Mouse (Mus musculus) brain, embryonic 14.5 days (tissue): ENCODE measurements at regions not wholly inside any gene's neighbourhood (a gene's known extent, or its start where the extent isn't known, plus 50 kb on each side); places are given as distances from the start of the nearest gene placed in this dataset.

Source experiments
- CTCF ChIP-seq: fragments of 200-500 bp; IDR thresholded peaks from 2 replicates; pipeline ENCODE4 v1.5.1; 2012; ENCODE audit warnings: inconsistent platforms, mild to moderate bottlenecking, moderate library complexity, borderline replicate concordance; ENCODE audit not compliant: insufficient read depth, insufficient read length; ENCODE audit errors: extremely low read depth
- POLR2A ChIP-seq: fragments of 200-500 bp; IDR thresholded peaks from 2 replicates; pipeline ENCODE4 v1.6.1; 2012; ENCODE audit warnings: mild to moderate bottlenecking, inconsistent platforms, borderline replicate concordance; ENCODE audit not compliant: poor library complexity, insufficient read depth, insufficient read length, severe bottlenecking; ENCODE audit errors: extremely low read depth

DNA sequence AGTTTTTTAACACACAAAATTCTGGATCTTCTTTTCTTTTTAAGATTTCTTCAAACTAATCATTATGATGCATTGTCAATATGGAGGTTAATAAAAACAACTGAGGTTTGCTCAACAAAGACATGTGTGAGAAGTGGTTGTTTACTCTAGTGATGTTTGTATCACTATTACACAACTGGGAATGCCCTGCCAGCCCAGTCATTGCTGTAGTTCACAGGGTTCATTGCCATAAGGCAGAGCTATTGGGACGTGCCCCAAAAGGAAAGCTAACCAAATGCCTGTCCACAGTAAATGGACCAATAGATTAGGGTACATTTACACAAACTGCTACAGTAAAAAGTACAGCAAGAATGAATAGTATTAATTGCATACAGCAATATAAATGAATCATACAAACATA, 84.9 kb downstream of the Mrpl39 start:
- TF ChIP-seq POLR2A: no peak
- TF ChIP-seq CTCF: no peak
